Mouse (Mus musculus): ENCODE results near the gene Tomm5. TPM values are rescaled to one million over a fixed set of nuclear protein-coding genes. Genes with fewer than 3 reads are reported as not detected.

The Tomm5 gene
- total and polyA plus RNA-seq, 3 experiments = 313 to 845 (median 321) TPM

DNA sequence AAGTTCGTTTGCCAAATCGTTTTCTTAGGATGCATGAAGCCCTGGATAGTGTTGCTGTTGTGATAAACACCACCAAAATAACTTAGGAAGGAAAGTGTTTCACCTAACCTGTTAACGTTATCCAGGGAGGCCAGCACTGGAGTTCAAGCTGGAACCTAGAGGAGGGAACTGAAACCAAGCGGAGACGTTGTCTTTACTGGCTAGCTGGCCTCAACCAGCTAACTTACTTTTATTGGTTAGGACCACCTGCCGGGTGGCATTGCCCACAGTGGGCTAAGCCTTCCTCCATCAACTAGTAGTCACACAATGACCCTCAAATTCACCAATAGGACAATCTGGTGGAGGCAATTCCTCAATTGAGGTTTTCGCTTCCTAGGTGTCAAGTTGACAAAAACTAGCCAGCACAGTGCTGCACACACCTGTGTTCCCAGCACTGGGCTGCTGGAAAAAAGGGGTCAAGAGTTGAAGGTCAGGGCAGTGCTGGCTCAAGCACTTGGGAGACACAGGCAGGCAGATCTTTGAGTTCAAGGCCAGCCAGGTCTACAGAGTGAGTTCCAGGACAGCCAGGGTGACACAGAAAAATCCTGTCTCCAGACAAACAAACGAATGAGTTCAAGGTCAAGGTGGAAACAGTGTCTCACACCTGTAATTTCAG, 669 bp upstream of the Tomm5 start:
- H3K79me2 ChIP-seq (replicated peaks; ENCODE audit: control insufficient read depth, extremely low read depth, insufficient read depth, poor library complexity, severe bottlenecking) = peaks cover 26% of the 10 kb centered on the region
- H3K27me3 ChIP-seq (replicated peaks) = peaks cover 9% of the 10 kb centered on the region
- H3K27ac ChIP-seq (ENCODE audit: insufficient read depth, low read depth) = no peak overlapping the region
- dilution Hi-C loops (cut with MboI; ENCODE audit: extremely low pct_ligation_motif_present, extremely low pct_unique_long_range_greater_than_20kb, low sequenced_read_pairs) (no loop called here), in situ Hi-C loops (cut with MboI; ENCODE audit: low pct_ligation_motif_present, low pct_unique_long_range_greater_than_20kb, low sequenced_read_pairs) (loop anchor here (5.0 to 10.0 kb wide), 2 partner anchors 169 to 296 kb away; partner anchors contain the start of gene Slc25a51)
- peaks cover 14 to 24% of the 10 kb centered on the region in 2 experiments for H3K36me3 ChIP-seq (replicated peaks in 1 of 2; ENCODE audit: control insufficient read depth in 1 of 2, insufficient read depth in 1 of 2, low read length in 1 of 2)
- H3K4me2 ChIP-seq (ENCODE audit: insufficient read depth, low read depth, poor library complexity, severe bottlenecking) = peak overlapping the region; percentile 48
- peak overlapping the region; percentile 27; the same call in 1 of the 2 replicates for H3K9ac ChIP-seq (ENCODE audit: insufficient read depth, low read depth)
- H3K4me1 ChIP-seq (ENCODE audit: control insufficient read depth in 1 of 2, insufficient read depth in 2 of 2) = peaks cover 14 to 17% of the 10 kb centered on the region in 2 experiments
- no peak for DNase-seq (ENCODE audit: extremely low read depth)
- TF ChIP-seq EP300 (IDR thresholded peaks at IDR 0.05; ENCODE audit: low read length) (peak; percentile 67), IRF4 (IDR thresholded peaks at IDR 0.05; ENCODE audit: low read depth, low read length) (peak; percentile 77), MAZ (IDR thresholded peaks at IDR 0.05; ENCODE audit: low read depth, low read length) (no peak)
- H3K4me3 ChIP-seq (replicated peaks in 1 of 3; ENCODE audit: low read depth in 2 of 3, low read length in 2 of 3, poor library complexity in 1 of 3) = peak overlapping the region in 2 of 3 experiments; percentile 7 to 98
- no peaks in the 10 kb centered on the region for H3K9me3 ChIP-seq (replicated peaks; ENCODE audit: low read length)

GRCm38 (mm10) chr4:45107066-45107465, 848 bp downstream of the Tomm5 start:
- Histone ChIP-seq H3K27me3 (replicated peaks) (no peaks in the 10 kb centered on the region), H3K9ac (ENCODE audit: insufficient read depth, low read depth) (peak overlapping the region; percentile 75), H3K4me3 (replicated peaks in 1 of 3; ENCODE audit: low read depth in 2 of 3, low read length in 2 of 3, poor library complexity in 1 of 3) (peak overlapping the region; percentile 96 to 99 (median 98)), H3K4me2 (ENCODE audit: insufficient read depth, low read depth, poor library complexity, severe bottlenecking) (peak overlapping the region; percentile 63), H3K27ac (ENCODE audit: insufficient read depth, low read depth) (no peak overlapping the region), H3K79me2 (replicated peaks; ENCODE audit: control insufficient read depth, extremely low read depth, insufficient read depth, poor library complexity, severe bottlenecking) (peaks cover 26% of the 10 kb centered on the region), H3K9me3 (replicated peaks; ENCODE audit: low read length) (no peaks in the 10 kb centered on the region), H3K4me1 (ENCODE audit: control insufficient read depth in 1 of 2, insufficient read depth in 2 of 2) (peaks cover 14 to 17% of the 10 kb centered on the region in 2 experiments), H3K36me3 (replicated peaks in 1 of 2; ENCODE audit: control insufficient read depth in 1 of 2, insufficient read depth in 1 of 2, low read length in 1 of 2) (peaks cover 17 to 39% of the 10 kb centered on the region in 2 experiments)
- dilution Hi-C loops (cut with MboI; ENCODE audit: extremely low pct_ligation_motif_present, extremely low pct_unique_long_range_greater_than_20kb, low sequenced_read_pairs) = no loop called here
- no peak for TF ChIP-seq KAT2A (IDR thresholded peaks at IDR 0.05; ENCODE audit: insufficient replicate concordance, low read length)
- no peak for TF ChIP-seq PAX5 (IDR thresholded peaks at IDR 0.05; ENCODE audit: low read length)
- TF ChIP-seq ZKSCAN1 (IDR thresholded peaks at IDR 0.05; ENCODE audit: borderline replicate concordance, low read depth, low read length) = no peak
- no peak for TF ChIP-seq ZNF384 (IDR thresholded peaks at IDR 0.05; ENCODE audit: low read depth, low read length)
- TF ChIP-seq JUN (IDR thresholded peaks at IDR 0.05; ENCODE audit: insufficient read depth, low read depth, low read length) = no peak
- no peak for TF ChIP-seq HCFC1 (IDR thresholded peaks at IDR 0.05; ENCODE audit: low read depth, low read length)
- no peak for TF ChIP-seq TCF12 (IDR thresholded peaks at IDR 0.05; ENCODE audit: low read depth, low read length)
- no peak for TF ChIP-seq IRF4 (IDR thresholded peaks at IDR 0.05; ENCODE audit: low read depth, low read length)
- no peak for TF ChIP-seq NRF1 (IDR thresholded peaks at IDR 0.05; ENCODE audit: low read depth, low read length)
- no peak for TF ChIP-seq MAFK (IDR thresholded peaks at IDR 0.05; ENCODE audit: insufficient replicate concordance, low read length)
- in situ Hi-C loops (cut with MboI; ENCODE audit: low pct_ligation_motif_present, low pct_unique_long_range_greater_than_20kb, low sequenced_read_pairs) = loop anchor here (5.0 to 10.0 kb wide), 2 partner anchors 170 to 298 kb away; partner anchors contain the start of gene Slc25a51
- DNase-seq (ENCODE audit: extremely low read depth) = no peak

Data from CH12.LX (cell line).